Mouse (Mus musculus) erythroid progenitor cell, adult 5-6 weeks (primary cell): ENCODE measurements around the gene Cdk5r2. TPM values are rescaled to one million over a fixed set of nuclear protein-coding genes. Genes with fewer than 3 reads are reported as not detected.

Experiments
- ATAC-seq: replicated peaks from 2 replicates; pipeline ENCODE4 v1.8.0; 2016; ENCODE audit warnings: moderate number of reproducible peaks, mild to moderate bottlenecking, moderate TSS enrichment, inconsistent platforms; ENCODE audit not compliant: poor library complexity, low FRiP score, severe bottlenecking
- total RNA-seq, 2 experiments: library from RNA; stranded (forward) in 1 of 2; stranded (reverse) in 1 of 2; fragments of 150-400 nt in 1 of 2; fragments of 186-747, 209-891 nt in 1 of 2; gene quantifications; 2 replicates each; pipeline versions ENCODE4 v1.2.3 to v1.2.4; 2015 to 2017; ENCODE audit warnings: low replicate concordance in 2 of 2

The Cdk5r2 gene
- total RNA-seq, 2 experiments from 2014 or later, result not detected

GRCm38 (mm10) chr1:74848946-74849345, 5.8 kb upstream of the Cdk5r2 start:
- no peak for ATAC-seq

DNA sequence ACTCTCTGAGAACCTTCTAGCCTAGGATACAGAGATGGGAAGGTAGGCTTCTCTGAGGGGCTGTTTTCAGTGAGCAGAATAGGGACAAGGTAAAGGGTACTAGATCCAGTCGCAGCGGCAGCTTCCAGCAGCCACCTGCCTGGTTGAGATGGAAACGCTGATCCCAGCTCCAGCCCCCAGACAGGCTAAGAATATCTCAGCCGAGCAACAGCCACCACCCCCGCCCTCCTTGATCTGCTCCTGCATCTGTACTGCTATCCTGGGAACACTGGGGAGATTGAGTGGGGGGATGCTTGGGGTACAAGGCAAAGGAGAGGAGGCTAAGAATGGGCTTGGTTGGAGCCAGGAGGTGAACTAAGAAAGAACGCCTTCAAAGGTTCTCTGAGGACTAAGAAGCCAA, 4.5 kb upstream of the Cdk5r2 start:
- ATAC-seq, result no peak

DNA sequence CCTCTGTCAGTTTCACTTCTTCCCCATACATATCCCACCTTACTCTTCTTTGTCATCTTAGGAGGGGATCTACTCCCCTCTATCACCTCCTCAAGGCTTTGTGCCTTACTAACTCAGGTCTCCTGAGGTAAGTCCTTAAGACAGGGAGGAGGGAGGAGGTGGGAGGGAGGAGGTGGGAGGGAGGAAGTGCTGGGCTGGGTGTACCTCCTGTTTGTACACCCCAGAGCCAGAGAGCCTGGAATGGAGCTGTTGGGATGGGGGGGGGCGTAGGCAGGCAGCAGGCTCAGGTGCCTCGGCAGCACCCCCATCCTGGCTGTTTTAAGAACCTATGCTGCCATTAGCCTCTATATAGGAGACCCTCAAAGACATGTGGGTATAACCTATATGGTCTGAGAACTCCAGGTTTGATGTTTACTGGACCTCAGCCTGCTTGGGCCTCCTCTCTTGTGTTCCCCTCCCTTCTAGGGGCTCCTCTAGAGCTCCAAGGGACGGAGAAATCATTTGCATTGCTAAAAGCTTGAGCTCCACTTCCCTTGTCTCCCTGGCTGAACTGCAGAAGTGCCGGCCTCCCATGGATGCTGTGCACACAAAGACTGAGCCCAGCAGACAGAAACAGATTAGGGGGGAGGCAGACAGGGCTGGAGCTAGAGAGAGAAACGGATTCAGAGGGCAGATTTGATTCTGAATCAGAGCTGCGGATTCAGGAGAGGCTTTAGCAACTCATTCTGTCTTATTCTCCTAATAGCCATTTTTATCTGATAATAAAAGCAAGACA, 3.5 kb upstream of the Cdk5r2 start:
- no peak for ATAC-seq

GRCm38 (mm10) chr1:74855156-74855555, 422 bp downstream of the Cdk5r2 start:
- ATAC-seq, result no peak

- no peak for ATAC-seq
Observed at GRCm38 (mm10) chr1:74855651-74856438, 1.1 kb downstream of the Cdk5r2 start.

- ATAC-seq, result no peak
Observed at GRCm38 (mm10) chr1:74856439-74856720, 1.6 kb downstream of the Cdk5r2 start.

- no peak for ATAC-seq
Observed at GRCm38 (mm10) chr1:74856791-74857190, 2.1 kb downstream of the Cdk5r2 start.

GRCm38 (mm10) chr1:74857201-74857600, 2.5 kb downstream of the Cdk5r2 start:
- ATAC-seq, result no peak

- no peak for ATAC-seq
Observed at GRCm38 (mm10) chr1:74857677-74858076, 2.9 kb downstream of the Cdk5r2 start.

DNA sequence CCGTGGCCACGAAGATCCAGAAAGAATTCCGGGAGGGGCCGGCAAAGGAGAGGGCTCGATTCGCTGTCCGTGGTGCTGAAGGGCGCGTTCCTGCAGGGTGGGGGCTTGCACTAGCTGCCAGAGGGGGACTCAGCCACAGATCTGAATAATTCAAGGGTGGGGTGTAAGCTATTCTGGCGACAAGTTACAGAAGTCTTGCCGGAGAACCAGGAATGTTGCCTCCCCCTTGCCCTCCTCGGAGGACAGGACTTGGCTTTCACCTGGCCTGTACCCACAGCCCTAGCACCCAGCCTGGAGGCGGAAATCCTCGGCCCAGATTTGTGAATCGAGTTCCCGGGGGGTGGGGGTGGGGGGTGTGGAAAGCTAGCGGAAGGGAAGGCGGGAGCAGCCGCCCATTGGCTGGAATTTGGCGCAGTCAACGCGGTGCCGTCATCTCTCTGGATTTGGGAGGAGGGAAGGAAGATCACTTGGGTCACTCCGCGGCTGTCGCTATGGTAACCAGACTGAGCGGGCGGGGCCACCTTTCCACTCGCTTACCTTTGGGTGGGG, 3.5 kb downstream of the Cdk5r2 start:
- ATAC-seq, result no peak

DNA sequence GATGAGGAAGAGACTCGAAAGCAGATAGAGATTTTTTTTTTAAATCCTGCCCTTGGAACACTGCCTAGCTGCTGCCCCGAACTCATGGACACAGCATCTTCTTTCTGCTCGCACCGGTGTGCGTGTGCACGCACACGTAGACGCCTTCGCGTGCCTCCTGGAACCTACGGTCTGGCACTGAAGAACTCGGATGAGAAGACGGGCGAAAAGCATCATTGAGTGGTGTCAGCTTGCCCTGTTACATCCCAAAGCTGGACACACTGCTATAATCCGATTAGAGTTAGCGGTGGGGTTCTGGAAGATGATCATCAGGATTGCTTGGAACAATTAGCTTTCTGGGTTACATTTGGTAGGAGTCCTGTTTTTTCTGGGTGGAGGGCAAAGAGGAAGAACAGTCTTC, 4.1 kb downstream of the Cdk5r2 start:
- ATAC-seq, result no peak

DNA sequence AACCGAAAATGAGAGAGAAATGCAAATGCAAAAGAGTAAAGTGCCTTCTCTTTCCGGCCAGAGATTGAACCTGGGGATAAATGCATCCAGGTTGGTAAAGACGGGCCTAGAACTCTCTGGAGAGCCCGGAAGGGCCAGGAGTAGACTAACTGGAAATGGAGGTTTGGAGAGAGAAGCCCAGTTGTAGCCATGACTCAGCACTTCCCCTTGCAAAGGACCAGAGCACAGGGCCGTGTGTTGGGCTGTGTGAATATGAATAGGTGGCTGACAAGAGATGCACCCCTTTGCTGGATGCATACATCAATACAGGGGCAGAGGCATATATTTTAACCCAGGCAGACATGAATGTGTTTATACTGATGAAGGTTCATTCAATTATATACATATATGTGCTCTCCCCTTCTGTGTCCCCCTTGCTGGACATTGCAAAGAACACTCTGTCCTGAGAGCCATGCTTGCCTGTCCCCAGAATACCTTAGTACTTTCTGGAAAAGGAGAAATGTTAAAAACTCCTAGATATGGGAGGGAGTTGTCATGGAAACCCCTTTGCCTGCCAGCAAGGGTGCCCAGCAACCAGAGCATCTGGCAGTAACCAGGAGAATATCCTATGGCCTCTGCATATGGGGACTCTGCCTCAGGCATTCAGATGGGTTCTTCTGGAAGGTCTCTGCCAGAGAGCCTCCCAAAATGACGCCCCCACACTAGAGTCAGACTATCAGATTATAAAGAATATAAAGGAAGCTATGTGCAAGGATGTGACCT, 4.7 kb downstream of the Cdk5r2 start:
- no peak for ATAC-seq

DNA sequence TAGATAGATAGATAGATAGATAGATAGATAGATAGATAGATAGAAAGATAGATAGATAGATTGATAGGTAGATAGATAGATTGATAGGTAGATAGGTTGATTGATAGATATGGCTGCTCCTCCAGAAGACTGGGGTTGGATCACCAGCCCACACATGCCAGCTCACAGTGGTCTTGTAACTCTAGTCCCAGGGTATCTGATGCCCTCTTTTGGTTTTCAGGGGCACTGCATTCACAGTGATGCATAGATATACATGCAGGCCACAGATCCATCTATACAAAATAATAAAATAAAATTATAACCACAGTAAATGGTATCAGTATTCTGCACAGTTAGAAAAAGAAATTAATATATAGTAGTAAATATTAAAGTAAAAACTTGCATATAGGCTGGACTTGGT, 7.0 kb downstream of the Cdk5r2 start:
- ATAC-seq, result no peak

DNA sequence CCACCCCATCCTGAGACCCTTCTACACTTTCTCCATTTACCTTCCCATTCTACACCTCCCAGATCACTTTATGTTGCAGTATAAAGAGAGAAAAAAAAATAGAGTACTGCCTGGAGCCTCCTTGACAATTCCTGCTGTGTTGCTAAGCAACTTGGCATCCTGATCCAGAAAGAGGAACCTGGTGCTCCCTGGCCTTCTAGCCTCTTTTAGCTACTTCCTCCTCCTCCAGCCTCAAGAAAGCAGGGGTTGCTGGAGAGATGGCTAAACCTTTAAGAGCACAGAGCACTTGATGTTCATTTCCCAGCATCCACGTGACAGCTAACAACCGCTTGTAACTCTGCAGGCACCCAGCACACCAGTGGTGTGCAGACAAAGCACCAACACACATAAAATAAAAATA, 17.5 kb downstream of the Cdk5r2 start:
- no peak for ATAC-seq

DNA sequence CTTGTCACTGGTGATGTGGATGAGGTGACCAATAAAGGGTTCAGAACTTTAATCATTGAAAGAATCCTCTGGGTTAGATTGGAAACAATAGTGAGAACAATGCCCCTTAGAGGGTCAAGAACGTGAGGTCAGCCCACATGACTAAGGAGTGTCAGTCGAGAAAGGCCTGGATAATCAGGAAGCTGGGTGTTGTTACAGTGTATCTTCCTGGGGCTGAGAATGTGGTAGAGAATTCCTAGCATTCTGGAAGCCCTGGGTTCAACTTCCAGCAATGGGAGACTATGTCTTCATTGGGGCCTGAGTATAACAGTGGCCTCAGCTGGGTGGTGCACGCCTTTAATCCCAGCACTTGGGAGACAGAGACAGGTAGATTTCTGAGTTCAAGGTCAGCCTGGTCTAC, 22.5 kb downstream of the Cdk5r2 start:
- no peak for ATAC-seq

- no peak for ATAC-seq
Observed at GRCm38 (mm10) chr1:74880785-74881360, 26.1 kb downstream of the Cdk5r2 start.

GRCm38 (mm10) chr1:74882055-74882734, 27.5 kb downstream of the Cdk5r2 start:
- ATAC-seq, result no peak

DNA sequence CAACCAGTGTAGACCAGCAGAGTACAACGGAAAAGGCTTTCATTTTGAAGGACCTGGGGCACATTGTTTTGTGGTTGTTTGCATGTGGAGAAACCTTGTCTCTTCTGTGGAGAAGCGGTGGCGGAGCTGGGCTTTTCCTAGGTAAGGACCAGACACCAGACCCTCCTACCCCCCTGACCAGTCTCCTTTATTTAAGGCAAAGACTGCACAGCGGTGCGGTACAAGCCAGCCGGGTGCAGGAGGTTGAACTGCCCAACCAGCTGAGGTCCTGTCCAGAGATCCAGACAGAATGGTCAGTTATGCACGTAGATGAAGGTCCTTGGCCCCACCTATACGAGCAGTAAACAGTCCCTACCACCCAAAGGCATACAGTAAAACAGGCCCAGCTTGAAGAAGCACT, 28.1 kb downstream of the Cdk5r2 start:
- no peak for ATAC-seq

DNA sequence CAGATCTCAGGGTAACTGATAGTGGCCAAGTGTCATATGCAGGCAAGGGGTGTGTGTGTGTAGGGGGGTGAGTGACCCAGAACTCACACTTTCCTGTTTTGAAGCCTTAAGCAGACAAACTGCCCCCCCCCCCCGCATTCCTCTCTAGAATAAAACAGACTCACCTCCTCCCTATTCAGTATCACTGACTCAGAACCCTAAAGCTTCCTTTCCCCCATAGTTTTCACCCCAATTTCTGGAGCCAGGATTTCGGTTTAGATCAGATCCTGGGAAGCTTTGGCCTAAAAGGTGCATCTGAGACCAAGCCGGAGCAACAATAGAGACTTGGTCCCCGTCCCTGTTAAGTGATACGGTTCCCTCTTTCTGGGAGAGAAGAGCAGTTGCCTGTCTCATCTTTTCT, 28.7 kb downstream of the Cdk5r2 start:
- no peak for ATAC-seq
